Mouse (Mus musculus) limb, embryonic 13.5 days (tissue): ENCODE results near the gene Sv2c. TPM values are rescaled to one million over a fixed set of nuclear protein-coding genes. Genes with fewer than 3 reads are reported as not detected.

Experiments used
- ATAC-seq: fragments of 200-750 bp; cut with Nextera tagmentation; 2 replicates; pipeline ENCODE4 v1.8.0; 2017; ENCODE audit warnings: low read depth, moderate number of reproducible peaks, moderate TSS enrichment; ENCODE audit not compliant: low FRiP score
- H3K27ac ChIP-seq: fragments of 300-500 bp; sonication (generic); 2 replicates; pipeline ENCODE4 v1.5.1; 2015; ENCODE audit warnings: inconsistent platforms, mild to moderate bottlenecking, moderate library complexity
- H3K27me3 ChIP-seq: fragments of 300-500 bp; sonication (generic); 2 replicates; pipeline ENCODE4 v1.6.1; 2015; ENCODE audit warnings: mild to moderate bottlenecking, inconsistent platforms
- H3K36me3 ChIP-seq: fragments of 300-500 bp; sonication (generic); 2 replicates; pipeline ENCODE4 v1.6.1; 2015; ENCODE audit warnings: inconsistent platforms, mild to moderate bottlenecking, moderate library complexity
- H3K4me1 ChIP-seq: fragments of 300-500 bp; sonication (generic); 2 replicates; pipeline ENCODE4 v1.6.1; 2015; ENCODE audit warnings: inconsistent platforms
- H3K4me2 ChIP-seq: fragments of 300-500 bp; sonication (generic); replicated peaks from 2 replicates; pipeline ENCODE4 v1.6.1; 2015; ENCODE audit warnings: inconsistent platforms, mild to moderate bottlenecking, moderate library complexity
- H3K4me3 ChIP-seq: fragments of 300-500 bp; sonication (generic); 2 replicates; pipeline ENCODE4 v1.5.1; 2015; ENCODE audit warnings: moderate library complexity, mild to moderate bottlenecking, inconsistent platforms
- H3K9ac ChIP-seq: fragments of 300-500 bp; sonication (generic); 2 replicates; pipeline ENCODE4 v1.6.1; 2015; ENCODE audit warnings: mild to moderate bottlenecking, inconsistent platforms
- H3K9me3 ChIP-seq: fragments of 300-500 bp; sonication (generic); 2 replicates; pipeline ENCODE4 v1.6.1; 2016; ENCODE audit warnings: inconsistent platforms
- WGBS: fragments of 180-500 bp; shearing (Covaris S2); methylation state at CpG from one replicate; pipeline ENCODE4 v1.1.7; 2015; 5-methylcytosine and 5-hydroxymethylcytosine counted together
- polyA plus RNA-seq: library from polyadenylated mRNA; unstranded; fragments of >200 nt; fragmentation: Nextera tagmentation; extraction: Ambion mirVana; gene quantifications from 2 replicates; pipeline ENCODE4 v1.2.1, GENCODE M21; 2015

Gene Sv2c
- polyA plus RNA-seq, 1 experiment from 2014 or later: 1.9 TPM

- Histone ChIP-seq H3K9me3 (no peaks in the 10 kb centered on the region), H3K36me3 (no peaks in the 10 kb centered on the region), H3K4me1 (peaks cover 41% of the 10 kb centered on the region), H3K4me3 (no peak overlapping the region), H3K4me2 (no peak overlapping the region), H3K9ac (no peak overlapping the region), H3K27ac (no peak overlapping the region), H3K27me3 (0 out of 2 replicates have a peak, but pooled peaks cover 5% of the 10 kb centered on the region)
- no peak for ATAC-seq
- 83% methylated on average over 1 of the region's 1 CpGs for WGBS
These were observed 168.7 kb downstream of the Sv2c start for GRCm38 (mm10) chr13:95963671-95964070.

- Histone ChIP-seq H3K4me2 (peak overlapping the region; percentile 83), H3K27me3 (0 out of 2 replicates have a peak, but pooled peaks cover 6% of the 10 kb centered on the region), H3K9me3 (no peaks in the 10 kb centered on the region), H3K27ac (no peak overlapping the region), H3K4me3 (peak overlapping the region; percentile 45), H3K4me1 (peaks cover 41% of the 10 kb centered on the region), H3K9ac (no peak overlapping the region), H3K36me3 (no peaks in the 10 kb centered on the region)
- ATAC-seq: no peak; the same call in 1 of the 2 replicates
- 27% methylated on average over 7 of the region's 7 CpGs for WGBS
These were observed 170.5 kb downstream of the Sv2c start for GRCm38 (mm10) chr13:95961905-95962304.

- no peaks in the 10 kb centered on the region for H3K9me3 ChIP-seq
- H3K4me3 ChIP-seq: peak overlapping the region; percentile 45
- H3K4me1 ChIP-seq: peaks cover 37% of the 10 kb centered on the region
- 0 out of 2 replicates have a peak, but pooled peaks have one; percentile 2 for ATAC-seq
- no peaks in the 10 kb centered on the region for H3K36me3 ChIP-seq
- 9% methylated on average over 29 of the region's 29 CpGs for WGBS
- no peak overlapping the region for H3K27ac ChIP-seq
- peak overlapping the region; percentile 83 for H3K4me2 ChIP-seq
- H3K9ac ChIP-seq: peak overlapping the region; percentile 64
- 0 out of 2 replicates have a peak, but pooled peaks cover 6% of the 10 kb centered on the region for H3K27me3 ChIP-seq
These were observed 171.1 kb downstream of the Sv2c start for GRCm38 (mm10) chr13:95961191-95961791.

GRCm38 (mm10) chr13:95960477-95961185, 171.7 kb downstream of the Sv2c start:
- H3K9ac ChIP-seq: peak overlapping the region; percentile 64
- H3K27ac ChIP-seq: no peak overlapping the region
- peaks cover 33% of the 10 kb centered on the region for H3K4me1 ChIP-seq
- H3K9me3 ChIP-seq: no peaks in the 10 kb centered on the region
- WGBS: 6% methylated on average over 10 of the region's 10 CpGs
- no peaks in the 10 kb centered on the region for H3K36me3 ChIP-seq
- peak overlapping the region; percentile 83 for H3K4me2 ChIP-seq
- H3K4me3 ChIP-seq: peak overlapping the region; percentile 45
- 0 out of 2 replicates have a peak, but pooled peaks cover 6% of the 10 kb centered on the region for H3K27me3 ChIP-seq
- 0 out of 2 replicates have a peak, but pooled peaks have one; percentile 3 for ATAC-seq

- peak overlapping the region; percentile 13; the same call in 1 of the 2 replicates for H3K9ac ChIP-seq
- H3K4me1 ChIP-seq: peaks cover 33% of the 10 kb centered on the region
- H3K27me3 ChIP-seq: 0 out of 2 replicates have a peak, but pooled peaks cover 6% of the 10 kb centered on the region
- no peaks in the 10 kb centered on the region for H3K36me3 ChIP-seq
- H3K27ac ChIP-seq: no peak overlapping the region
- H3K9me3 ChIP-seq: no peaks in the 10 kb centered on the region
- ATAC-seq: no peak
- H3K4me3 ChIP-seq: no peak overlapping the region
- WGBS: 7% methylated on average over 14 of the region's 14 CpGs
- peak overlapping the region; percentile 49 for H3K4me2 ChIP-seq
These were observed 172.5 kb downstream of the Sv2c start for GRCm38 (mm10) chr13:95959651-95960476.

- H3K9me3 ChIP-seq: no peaks in the 10 kb centered on the region
- H3K9ac ChIP-seq: no peak overlapping the region
- 0 out of 2 replicates have a peak, but pooled peaks cover 6% of the 10 kb centered on the region for H3K27me3 ChIP-seq
- H3K4me3 ChIP-seq: no peak overlapping the region
- H3K4me1 ChIP-seq: peaks cover 29% of the 10 kb centered on the region
- H3K27ac ChIP-seq: no peak overlapping the region
- no peaks in the 10 kb centered on the region for H3K36me3 ChIP-seq
- WGBS: 92% methylated on average over 10 of the region's 10 CpGs
- no peak overlapping the region for H3K4me2 ChIP-seq
- no peak for ATAC-seq
These were observed 175.2 kb downstream of the Sv2c start for GRCm38 (mm10) chr13:95957134-95957533.

GRCm38 (mm10) chr13:95956327-95956781, 176.0 kb downstream of the Sv2c start:
- H3K9me3 ChIP-seq: no peaks in the 10 kb centered on the region
- H3K9ac ChIP-seq: no peak overlapping the region
- 74% methylated on average over 2 of the region's 2 CpGs for WGBS
- no peak overlapping the region for H3K27ac ChIP-seq
- peaks cover 25% of the 10 kb centered on the region for H3K4me1 ChIP-seq
- no peak overlapping the region for H3K4me3 ChIP-seq
- ATAC-seq: no peak
- H3K4me2 ChIP-seq: no peak overlapping the region
- H3K27me3 ChIP-seq: 0 out of 2 replicates have a peak, but pooled peaks cover 4% of the 10 kb centered on the region
- no peaks in the 10 kb centered on the region for H3K36me3 ChIP-seq

- 62% methylated on average over 5 of the region's 5 CpGs for WGBS
These were observed 177.2 kb downstream of the Sv2c start for GRCm38 (mm10) chr13:95955204-95955603.

GRCm38 (mm10) chr13:95953636-95954035, 178.7 kb downstream of the Sv2c start:
- Histone ChIP-seq H3K9ac (no peak overlapping the region), H3K9me3 (no peaks in the 10 kb centered on the region), H3K4me2 (no peak overlapping the region), H3K27ac (no peak overlapping the region), H3K36me3 (no peaks in the 10 kb centered on the region), H3K4me1 (peaks cover 8% of the 10 kb centered on the region; the same call in 1 of the 2 replicates), H3K27me3 (0 out of 2 replicates have a peak, but pooled peaks cover under 1% of the 10 kb centered on the region), H3K4me3 (no peak overlapping the region)
- 79% methylated on average over 4 of the region's 4 CpGs for WGBS
- no peak for ATAC-seq

More at GRCm38 (mm10) chr13:95955204-95955603, 177.2 kb downstream of the Sv2c start:
- H3K4me2 ChIP-seq: no peak overlapping the region
- no peak overlapping the region for H3K4me3 ChIP-seq
- 0 out of 2 replicates have a peak, but pooled peaks cover 3% of the 10 kb centered on the region for H3K27me3 ChIP-seq
- peak; percentile 52; the same call in 1 of the 2 replicates for ATAC-seq
- no peak overlapping the region for H3K9ac ChIP-seq
- peaks cover 17% of the 10 kb centered on the region for H3K4me1 ChIP-seq
- H3K27ac ChIP-seq: no peak overlapping the region
- H3K9me3 ChIP-seq: no peaks in the 10 kb centered on the region
- H3K36me3 ChIP-seq: no peaks in the 10 kb centered on the region

GRCm38 (mm10) chr13:95952263-95952662, 180.1 kb downstream of the Sv2c start:
- peaks cover 8% of the 10 kb centered on the region; the same call in 1 of the 2 replicates for H3K4me1 ChIP-seq
- no peak overlapping the region for H3K9ac ChIP-seq
- no peaks in the 10 kb centered on the region for H3K27me3 ChIP-seq
- no peaks in the 10 kb centered on the region for H3K36me3 ChIP-seq
- ATAC-seq: no peak
- H3K27ac ChIP-seq: no peak overlapping the region
- H3K9me3 ChIP-seq: no peaks in the 10 kb centered on the region
- H3K4me3 ChIP-seq: no peak overlapping the region
- H3K4me2 ChIP-seq: no peak overlapping the region
- WGBS: 77% methylated on average over 4 of the region's 4 CpGs

- no peak overlapping the region for H3K27ac ChIP-seq
- H3K27me3 ChIP-seq: no peaks in the 10 kb centered on the region
- no peak overlapping the region for H3K4me2 ChIP-seq
- no peaks in the 10 kb centered on the region for H3K9me3 ChIP-seq
- no peak overlapping the region for H3K4me3 ChIP-seq
- 0 out of 2 replicates have a peak, but pooled peaks have one; percentile 12 for ATAC-seq
- no peaks in the 10 kb centered on the region for H3K36me3 ChIP-seq
- peaks cover 8% of the 10 kb centered on the region; the same call in 1 of the 2 replicates for H3K4me1 ChIP-seq
- H3K9ac ChIP-seq: no peak overlapping the region
- 56% methylated on average over 7 of the region's 7 CpGs for WGBS
These were observed 181.1 kb downstream of the Sv2c start for GRCm38 (mm10) chr13:95951098-95951894.
